Mouse (Mus musculus) hindbrain, embryonic 10.5 days (tissue): ENCODE measurements around the gene Olfr1357. TPM values are rescaled to one million over a fixed set of nuclear protein-coding genes. Genes with fewer than 3 reads are reported as not detected.
"Not testable (repeated sequence)": the region's sequence is repeated elsewhere in the genome, so short reads cannot be mapped to it uniquely, and the experiment has no call there.

ENCODE experiments used
- DNase-seq: peaks from one replicate; pipeline ENCODE4 v3.0.0-alpha.2; 2017; ENCODE audit warnings: low spot score
- H3K27ac ChIP-seq: fragments of 300-500 bp; sonication (generic); 2 replicates; pipeline ENCODE4 v1.5.1; 2016; ENCODE audit warnings: mild to moderate bottlenecking, moderate library complexity
- H3K27me3 ChIP-seq: fragments of 300-500 bp; sonication (generic); 2 replicates; pipeline ENCODE4 v1.6.1; 2016; ENCODE audit warnings: mild to moderate bottlenecking; ENCODE audit not compliant: poor library complexity, insufficient read depth, severe bottlenecking
- H3K36me3 ChIP-seq: fragments of 300-500 bp; sonication (generic); 2 replicates; pipeline ENCODE4 v1.6.1; 2016; ENCODE audit warnings: mild to moderate bottlenecking, moderate library complexity
- H3K4me1 ChIP-seq: fragments of 300-500 bp; sonication (generic); replicated peaks from 2 replicates; pipeline ENCODE4 v1.6.1; 2016; ENCODE audit warnings: mild to moderate bottlenecking
- H3K4me3 ChIP-seq: fragments of 300-500 bp; sonication (generic); 2 replicates; pipeline ENCODE4 v1.5.1; 2016; ENCODE audit warnings: mild to moderate bottlenecking, moderate library complexity
- H3K9me3 ChIP-seq: fragments of 300-500 bp; sonication (generic); 2 replicates; pipeline ENCODE4 v1.6.1; 2016; ENCODE audit warnings: mild to moderate bottlenecking, moderate library complexity
- WGBS: fragments of 180-500 bp; shearing (Covaris S2); methylation state at CpG from one replicate; pipeline ENCODE4 v1.1.7; 2016; 5-methylcytosine and 5-hydroxymethylcytosine counted together
- polyA plus RNA-seq: library from polyadenylated mRNA; unstranded; fragments of >200 nt; fragmentation: Nextera tagmentation; extraction: Ambion mirVana; gene quantifications from 2 replicates; pipeline ENCODE4 v1.2.1, GENCODE M21; 2016

Gene Olfr1357
- not detected in 2 replicates for polyA plus RNA-seq

GRCm38 (mm10) chr10:78617974-78618373 is at the start of gene Olfr1357:
TSS of gene Olfr1357 (minus strand) at chr10:78618074.
- Histone ChIP-seq H3K4me3 (no peak within 1 kb of the TSS), H3K9me3 (no peaks in the 10 kb centered on the region), H3K27me3 (no peaks in the 10 kb centered on the region), H3K27ac (no peak within 1 kb of the TSS), H3K36me3 (no peaks in the 10 kb centered on the region), H3K4me1 (no peaks in the 10 kb centered on the region)
- no peak for DNase-seq
- WGBS: 83% methylated on average over 1 of the region's 1 CpGs

- H3K27me3 ChIP-seq, H3K4me1 ChIP-seq, H3K4me3 ChIP-seq, H3K36me3 ChIP-seq, H3K27ac ChIP-seq, DNase-seq, H3K9me3 ChIP-seq: not testable (repeated sequence)
- 92% methylated on average over 10 of the region's 10 CpGs for WGBS
Observed at GRCm38 (mm10) chr10:78666696-78667095, 48.8 kb upstream of the Olfr1357 start.

GRCm38 (mm10) chr10:78664546-78664945 is 46.7 kb upstream of the Olfr1357 start:
- no peak for DNase-seq
- no peak overlapping the region for H3K4me3 ChIP-seq
- 88% methylated on average over 1 of the region's 1 CpGs for WGBS
- no peaks in the 10 kb centered on the region for H3K9me3 ChIP-seq
- H3K27ac ChIP-seq: no peak overlapping the region
- H3K36me3 ChIP-seq: no peaks in the 10 kb centered on the region
- no peaks in the 10 kb centered on the region for H3K27me3 ChIP-seq
- no peaks in the 10 kb centered on the region for H3K4me1 ChIP-seq

DNA sequence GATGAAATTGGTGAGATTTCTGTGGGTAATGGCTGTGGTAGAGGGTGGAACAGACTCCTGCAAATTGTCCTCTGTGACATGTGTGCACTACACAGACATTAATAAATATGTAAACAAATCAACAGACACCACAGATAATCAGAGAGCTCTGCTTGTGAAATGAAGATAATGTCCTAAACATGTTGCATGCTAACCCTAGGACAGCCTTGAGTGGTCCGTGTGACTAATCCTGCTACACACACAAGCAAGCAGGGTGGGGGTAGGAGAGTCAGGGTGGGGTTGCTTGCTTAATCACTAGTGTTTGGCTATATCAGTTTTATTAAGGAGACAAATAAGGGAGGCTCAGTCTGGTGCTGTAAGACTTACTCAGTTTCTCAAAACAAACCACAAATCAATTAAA is 43.3 kb upstream of the Olfr1357 start:
- no peaks in the 10 kb centered on the region for H3K27me3 ChIP-seq
- DNase-seq: no peak
- no peak overlapping the region for H3K4me3 ChIP-seq
- H3K27ac ChIP-seq: no peak overlapping the region
- H3K4me1 ChIP-seq: no peaks in the 10 kb centered on the region
- H3K9me3 ChIP-seq: no peaks in the 10 kb centered on the region
- H3K36me3 ChIP-seq: no peaks in the 10 kb centered on the region
- WGBS: 86% methylated on average over 1 of the region's 1 CpGs

DNA sequence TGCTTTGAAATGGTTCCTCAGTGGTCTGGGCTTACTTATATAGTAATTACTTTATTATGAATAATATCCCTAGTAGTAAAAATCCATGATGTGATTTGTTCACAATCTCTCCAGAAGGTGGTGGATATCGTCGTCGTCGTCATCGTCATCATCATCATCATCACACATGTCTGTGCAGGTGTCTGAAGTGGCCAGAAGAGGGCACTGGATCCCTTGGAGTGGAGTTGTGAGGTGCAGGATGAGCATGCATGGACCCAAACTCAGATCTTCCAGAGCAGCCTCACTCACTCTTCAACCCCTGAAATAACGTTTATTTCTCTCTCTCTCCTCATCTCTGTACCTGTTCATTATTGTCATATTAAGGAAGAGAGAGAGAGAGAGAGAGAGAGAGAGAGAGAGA is 14.4 kb upstream of the Olfr1357 start:
- Histone ChIP-seq H3K27me3 (no peaks in the 10 kb centered on the region), H3K4me3 (no peak overlapping the region), H3K4me1 (no peaks in the 10 kb centered on the region), H3K9me3 (no peaks in the 10 kb centered on the region), H3K36me3 (no peaks in the 10 kb centered on the region), H3K27ac (no peak overlapping the region)
- peak; percentile 43 for DNase-seq
- 26% methylated on average over 6 of the region's 6 CpGs for WGBS

DNA sequence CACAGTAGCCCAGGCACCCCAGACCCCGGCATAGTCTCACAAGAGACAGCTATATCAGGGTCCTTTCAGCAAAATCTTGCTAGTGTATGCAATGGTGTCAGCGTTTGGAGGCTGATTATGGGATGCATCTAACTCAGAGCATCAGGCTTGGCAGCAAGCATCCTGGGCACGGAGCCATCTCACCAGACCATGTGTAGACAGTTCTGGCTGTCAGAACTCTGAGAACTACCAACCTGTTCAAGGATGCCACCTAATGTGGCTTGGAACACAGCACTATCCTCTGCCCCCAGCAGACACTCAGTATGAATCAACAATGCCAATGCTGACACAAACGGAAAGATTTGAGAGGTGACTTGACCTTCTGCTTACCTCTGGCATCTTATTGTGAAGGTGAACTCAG is 12.3 kb upstream of the Olfr1357 start:
- 84% methylated on average over 4 of the region's 4 CpGs for WGBS
- H3K4me1 ChIP-seq: no peaks in the 10 kb centered on the region
- H3K27ac ChIP-seq: no peak overlapping the region
- H3K4me3 ChIP-seq: no peak overlapping the region
- H3K27me3 ChIP-seq: no peaks in the 10 kb centered on the region
- H3K9me3 ChIP-seq: no peaks in the 10 kb centered on the region
- no peaks in the 10 kb centered on the region for H3K36me3 ChIP-seq
- DNase-seq: no peak

DNA sequence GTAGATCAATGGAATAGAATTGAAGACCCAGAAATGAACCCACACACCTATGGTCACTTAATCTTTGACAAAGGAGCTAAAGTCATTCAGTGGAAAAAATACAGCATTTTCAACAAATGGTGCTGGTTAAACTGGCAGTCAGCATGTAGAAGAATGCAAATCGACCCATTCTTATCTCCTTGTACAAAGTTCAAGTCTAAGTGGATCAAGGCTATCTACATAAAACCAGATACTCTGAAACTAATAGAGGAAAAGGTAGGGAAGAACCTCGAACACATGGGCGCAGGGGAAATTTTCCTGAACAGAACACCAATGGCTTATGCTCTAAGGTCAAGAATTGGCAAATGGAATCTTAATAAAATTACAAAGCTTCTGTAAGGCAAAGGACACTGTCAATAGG is 5.3 kb upstream of the Olfr1357 start:
- not testable (repeated sequence) for H3K27me3 ChIP-seq, H3K4me3 ChIP-seq, DNase-seq, H3K36me3 ChIP-seq, H3K27ac ChIP-seq, H3K4me1 ChIP-seq, H3K9me3 ChIP-seq
- 81% methylated on average over 3 of the region's 3 CpGs for WGBS

DNA sequence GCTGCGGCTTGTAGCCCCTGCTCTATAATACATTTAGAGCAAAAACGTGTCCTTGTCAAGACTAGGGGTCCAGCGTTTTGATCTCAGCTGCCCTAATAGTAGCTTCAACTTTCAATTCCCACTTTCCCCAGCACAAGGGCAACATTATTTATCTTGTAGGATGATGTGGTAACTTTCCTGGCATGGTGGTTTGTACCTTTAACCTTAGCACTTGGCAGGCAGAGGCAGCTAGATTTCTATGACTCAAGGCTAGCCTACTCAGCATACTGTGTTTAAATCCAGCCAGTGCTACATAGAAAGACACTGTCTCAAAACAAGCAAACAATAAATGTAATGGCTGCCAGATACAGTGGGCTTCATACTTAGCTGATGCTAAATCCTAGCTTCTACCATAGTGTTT is 10.3 kb downstream of the Olfr1357 start:
- no peak overlapping the region for H3K27ac ChIP-seq
- H3K9me3 ChIP-seq: no peaks in the 10 kb centered on the region
- H3K4me3 ChIP-seq: no peak overlapping the region
- DNase-seq: no peak
- H3K27me3 ChIP-seq: no peaks in the 10 kb centered on the region
- no peaks in the 10 kb centered on the region for H3K36me3 ChIP-seq
- no peaks in the 10 kb centered on the region for H3K4me1 ChIP-seq
- 78% methylated on average over 3 of the region's 3 CpGs for WGBS

GRCm38 (mm10) chr10:78605080-78605479 is 12.8 kb downstream of the Olfr1357 start:
- Histone ChIP-seq H3K4me1 (no peaks in the 10 kb centered on the region), H3K27me3 (no peaks in the 10 kb centered on the region), H3K36me3 (no peaks in the 10 kb centered on the region), H3K9me3 (no peaks in the 10 kb centered on the region), H3K27ac (no peak overlapping the region), H3K4me3 (no peak overlapping the region)
- no peak for DNase-seq
- WGBS: 45% methylated on average over 3 of the region's 3 CpGs

DNA sequence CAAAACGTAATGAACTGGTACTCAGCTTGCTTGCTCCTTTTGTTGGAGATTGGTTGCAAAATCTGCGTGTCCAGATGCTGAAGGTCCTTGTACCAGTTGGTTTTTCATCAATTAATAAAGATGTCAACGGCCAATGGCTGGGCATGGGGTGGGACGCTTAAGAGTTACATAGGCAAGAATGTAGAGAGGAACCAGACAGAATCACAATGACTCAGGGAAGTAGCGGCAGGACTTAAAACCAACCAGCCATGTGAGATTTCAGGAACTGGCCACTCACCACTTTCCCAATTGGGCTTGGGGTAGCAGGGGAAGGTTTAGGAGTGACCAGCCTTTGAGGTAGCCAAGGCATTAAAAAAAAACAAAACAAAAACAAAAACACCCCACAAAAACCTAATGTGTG is 18.0 kb downstream of the Olfr1357 start:
- no peaks in the 10 kb centered on the region for H3K4me1 ChIP-seq
- H3K36me3 ChIP-seq: no peaks in the 10 kb centered on the region
- WGBS: 84% methylated on average over 5 of the region's 5 CpGs
- H3K9me3 ChIP-seq: no peaks in the 10 kb centered on the region
- no peaks in the 10 kb centered on the region for H3K27me3 ChIP-seq
- H3K4me3 ChIP-seq: no peak overlapping the region
- H3K27ac ChIP-seq: no peak overlapping the region
- DNase-seq: no peak

- Histone ChIP-seq H3K27ac (no peak overlapping the region), H3K4me3 (no peak overlapping the region)
Observed at GRCm38 (mm10) chr10:78594566-78594965, 23.3 kb downstream of the Olfr1357 start.

GRCm38 (mm10) chr10:78594157-78594556 is 23.7 kb downstream of the Olfr1357 start:
- Histone ChIP-seq H3K27me3 (no peaks in the 10 kb centered on the region), H3K36me3 (peaks cover 9% of the 10 kb centered on the region), H3K27ac (no peak overlapping the region), H3K9me3 (no peaks in the 10 kb centered on the region), H3K4me3 (no peak overlapping the region), H3K4me1 (peaks cover 19% of the 10 kb centered on the region)
- 84% methylated on average over 6 of the region's 6 CpGs for WGBS
- DNase-seq: no peak

More at GRCm38 (mm10) chr10:78594566-78594965, 23.3 kb downstream of the Olfr1357 start:
- H3K27me3 ChIP-seq: no peaks in the 10 kb centered on the region
- H3K9me3 ChIP-seq: no peaks in the 10 kb centered on the region
- H3K36me3 ChIP-seq: peaks cover 5% of the 10 kb centered on the region
- peaks cover 19% of the 10 kb centered on the region for H3K4me1 ChIP-seq
- no peak for DNase-seq

GRCm38 (mm10) chr10:78593736-78594135 is 24.1 kb downstream of the Olfr1357 start:
- H3K4me1 ChIP-seq: peaks cover 19% of the 10 kb centered on the region
- no peak overlapping the region for H3K4me3 ChIP-seq
- no peak for DNase-seq
- H3K27me3 ChIP-seq: no peaks in the 10 kb centered on the region
- H3K36me3 ChIP-seq: peaks cover 13% of the 10 kb centered on the region
- WGBS: 93% methylated on average over 5 of the region's 5 CpGs
- no peak overlapping the region for H3K27ac ChIP-seq
- H3K9me3 ChIP-seq: no peaks in the 10 kb centered on the region

DNA sequence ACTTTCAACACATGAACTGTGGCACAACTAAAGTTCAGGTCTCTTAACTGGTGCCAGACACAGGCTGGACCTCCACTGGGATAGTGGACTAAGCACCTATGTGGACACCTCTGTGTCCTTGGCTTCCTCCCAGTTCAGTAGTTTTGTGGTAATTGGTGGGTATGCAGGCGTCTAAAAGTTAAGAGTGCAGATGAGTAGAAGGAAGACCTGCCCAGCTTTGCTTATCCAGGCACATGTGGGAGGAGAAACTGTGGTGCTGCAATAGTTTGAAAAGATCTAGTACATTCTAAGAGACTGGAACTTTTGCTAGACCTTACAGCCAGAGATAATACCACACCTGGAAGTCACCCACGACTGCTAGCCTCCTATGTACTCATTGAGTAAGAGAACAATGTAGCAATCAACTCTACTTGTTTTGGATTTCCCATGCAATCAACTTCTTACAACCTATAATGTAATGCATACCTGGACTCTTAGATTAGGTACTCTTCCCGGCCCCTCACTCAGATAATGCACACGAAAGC is 25.0 kb downstream of the Olfr1357 start:
- no peak overlapping the region for H3K27ac ChIP-seq
- peaks cover 19% of the 10 kb centered on the region for H3K4me1 ChIP-seq
- 85% methylated on average over 4 of the region's 4 CpGs for WGBS
- no peak for DNase-seq
- H3K27me3 ChIP-seq: no peaks in the 10 kb centered on the region
- no peaks in the 10 kb centered on the region for H3K9me3 ChIP-seq
- peaks cover 18% of the 10 kb centered on the region for H3K36me3 ChIP-seq
- H3K4me3 ChIP-seq: no peak overlapping the region
